Mouse (Mus musculus) thymus, adult 2 months (tissue): ENCODE measurements around the gene Ago3.

Experiments
- CTCF ChIP-seq: fragments of 200-500 bp; IDR thresholded peaks from 2 replicates; pipeline ENCODE4 v1.5.1; 2012; ENCODE audit warnings: mild to moderate bottlenecking, control low read depth, low read length, moderate library complexity, borderline replicate concordance; ENCODE audit not compliant: control insufficient read depth, poor library complexity, insufficient read depth; ENCODE audit errors: extremely low read depth
- POLR2A ChIP-seq: fragments of 200-500 bp; IDR thresholded peaks from 2 replicates; pipeline ENCODE4 v1.6.1; 2012; ENCODE audit warnings: mild to moderate bottlenecking, low read length, control low read depth, moderate library complexity; ENCODE audit not compliant: control insufficient read depth, poor library complexity, insufficient read depth; ENCODE audit errors: extremely low read depth

DNA sequence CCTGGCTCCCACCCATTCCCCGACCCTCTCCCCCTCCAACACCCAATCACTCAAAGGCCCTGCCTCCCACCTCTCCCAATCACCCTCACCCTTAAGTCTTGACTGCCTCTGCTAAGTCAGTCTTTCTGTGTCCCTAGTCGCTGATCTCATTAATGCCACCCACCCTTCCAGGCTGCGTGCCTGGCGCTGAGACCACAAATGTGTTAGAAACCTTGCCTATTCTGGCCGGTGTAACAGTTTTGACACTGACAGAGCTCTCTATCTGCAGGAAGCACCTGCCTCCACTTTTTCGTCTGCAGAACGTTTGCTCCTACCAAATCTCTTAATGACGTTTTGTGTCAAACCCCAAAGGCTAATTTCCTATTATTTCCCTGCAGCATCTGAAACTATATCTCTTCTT, 39.6 kb upstream of the Ago3 start:
- no peak for TF ChIP-seq CTCF
- no peak for TF ChIP-seq POLR2A
